ENCODE assay signal across 9 mouse cellular contexts in genomic region chr2:27552620-27553287, GRCm38 (mm10). TPM values are rescaled to one million over a fixed set of nuclear protein-coding genes. Genes with fewer than 3 reads are reported as not detected.
DNase-seq lines count a peak whose midpoint lies in the region; ATAC-seq lines count a peak whose summit lies in the region.
"Had no signal": no experiment of that assay in that cellular context is flagged by ENCODE, and none has a peak within 500 bp of the region (broad histone marks: within the 10 kb centered on the region; RNA-seq: fewer than 3 reads in every experiment).

No protein-coding gene starts in this region.

- H3K4me2 ChIP-seq in hindbrain, embryonic 13.5 days, result no peak overlapping the region
- H3K4me2 ChIP-seq in hindbrain, embryonic 14.5 days (replicated peaks), result no peak overlapping the region
- H3K4me2 ChIP-seq: embryonic facial prominence, embryonic 15.5 days had no signal

- no peaks in the 10 kb centered on the region for H3K9me3 ChIP-seq in hindbrain, embryonic 10.5 days
- H3K9me3 ChIP-seq in hindbrain, embryonic 13.5 days, result no peaks in the 10 kb centered on the region
- no peaks in the 10 kb centered on the region for H3K9me3 ChIP-seq in hindbrain, embryonic 14.5 days (ENCODE audit: control insufficient read depth, low read length)
- H3K9me3 ChIP-seq: embryonic facial prominence, embryonic 15.5 days had no signal

- no peak overlapping the region for H3K9ac ChIP-seq in hindbrain, embryonic 13.5 days
- no peak overlapping the region for H3K9ac ChIP-seq in hindbrain, embryonic 14.5 days
- H3K9ac ChIP-seq: embryonic facial prominence, embryonic 15.5 days had no signal

- DNase-seq in hindbrain, embryonic 10.5 days (ENCODE audit: low spot score), result peak; percentile 81
- DNase-seq in adrenal gland, adult (ENCODE audit: inconsistent age in 2 of 2, low spot score in 1 of 2), result peak; percentile 70 to 93
- peak; percentile 80 for DNase-seq in embryo, embryonic 9.5 days (ENCODE audit: extremely low spot score)
- DNase-seq in hindbrain, embryonic 14.5 days (ENCODE audit: low spot score), result peak; percentile 87
- DNase-seq in left cerebral cortex, postnatal 25 days (ENCODE audit: low spot score in 2 of 2), result peak; percentile 70 to 79
- peak; percentile 13 to 31 for DNase-seq in natural killer cell, adult 2 months (ENCODE audit: low spot score in 2 of 2)
- DNase-seq in thymus, postnatal 36 days, result peak; percentile 44 to 49

- H3K4me1 ChIP-seq in hindbrain, embryonic 10.5 days (replicated peaks), result 0 out of 2 replicates have a peak, but pooled peaks cover 12% of the 10 kb centered on the region
- H3K4me1 ChIP-seq in hindbrain, embryonic 13.5 days (replicated peaks), result 0 out of 2 replicates have a peak, but pooled peaks cover 5% of the 10 kb centered on the region
- no peaks in the 10 kb centered on the region for H3K4me1 ChIP-seq in hindbrain, embryonic 14.5 days (replicated peaks; ENCODE audit: control insufficient read depth, insufficient read depth, low read length)

- no peaks in the 10 kb centered on the region; the same call in 1 of the 2 replicates for H3K27me3 ChIP-seq in hindbrain, embryonic 10.5 days (ENCODE audit: insufficient read depth, poor library complexity, severe bottlenecking)
- H3K27me3 ChIP-seq in hindbrain, embryonic 13.5 days, result 0 out of 2 replicates have a peak, but pooled peaks cover 6% of the 10 kb centered on the region
- H3K27me3 ChIP-seq in hindbrain, embryonic 14.5 days (ENCODE audit: control insufficient read depth, insufficient read depth, low read length), result no peaks in the 10 kb centered on the region
- H3K27me3 ChIP-seq: embryonic facial prominence, embryonic 15.5 days had no signal

- no peak for ATAC-seq in hindbrain, embryonic 13.5 days (ENCODE audit: low FRiP score)
- no peak for ATAC-seq in hindbrain, embryonic 14.5 days (ENCODE audit: low FRiP score)

- 24% methylated on average over 7 of the region's 7 CpGs for WGBS in hindbrain, embryonic 10.5 days
- WGBS in hindbrain, embryonic 13.5 days, result 24% methylated on average over 7 of the region's 7 CpGs
- 25% methylated on average over 7 of the region's 7 CpGs for WGBS in hindbrain, embryonic 14.5 days

- no peak overlapping the region for H3K27ac ChIP-seq in hindbrain, embryonic 10.5 days
- H3K27ac ChIP-seq in hindbrain, embryonic 13.5 days, result no peak overlapping the region
- no peak overlapping the region for H3K27ac ChIP-seq in hindbrain, embryonic 14.5 days
- H3K27ac ChIP-seq: embryonic facial prominence, embryonic 15.5 days had no signal

- H3K4me3 ChIP-seq in hindbrain, embryonic 10.5 days, result no peak overlapping the region
- no peak overlapping the region for H3K4me3 ChIP-seq in hindbrain, embryonic 13.5 days
- H3K4me3 ChIP-seq in hindbrain, embryonic 14.5 days (replicated peaks; ENCODE audit: low read length), result no peak overlapping the region
- H3K4me3 ChIP-seq: embryonic facial prominence, embryonic 15.5 days had no signal

- no peaks in the 10 kb centered on the region for H3K36me3 ChIP-seq in hindbrain, embryonic 10.5 days
- no peaks in the 10 kb centered on the region for H3K36me3 ChIP-seq in hindbrain, embryonic 13.5 days
- no peaks in the 10 kb centered on the region for H3K36me3 ChIP-seq in hindbrain, embryonic 14.5 days (replicated peaks; ENCODE audit: control insufficient read depth, insufficient read depth)
- H3K36me3 ChIP-seq: embryonic facial prominence, embryonic 15.5 days had no signal

- intact Hi-C loops in left cerebral cortex, postnatal 25 days (cut with DNase I), result loop anchor here (1.0 to 5.0 kb wide), 3 partner anchors 213 to 870 kb away; no protein-coding TSS in a partner anchor

RNA-seq across cellular contexts. Expression of gene Wdr5, which starts 37.8 kb away (rescaled TPM):
- 63.2 and 76.8 TPM in 2 replicates for polyA plus RNA-seq in hindbrain, embryonic 10.5 days (2016; fragmentation: Nextera tagmentation; extraction: Ambion mirVana)
- polyA plus RNA-seq in hindbrain, embryonic 13.5 days (2015; fragmentation: Nextera tagmentation; extraction: Ambion mirVana), result 40.7 and 42.3 TPM in 2 replicates
- polyA plus RNA-seq in hindbrain, embryonic 14.5 days (2014; fragmentation: Nextera tagmentation; extraction: Ambion mirVana), result 39.1 and 42.1 TPM in 2 replicates
- 10 to 100 TPM; 25.8 to 28.4 TPM for total RNA-seq in left cerebral cortex, postnatal 25 days (2021)

RNA-seq across cellular contexts. Expression of gene Brd3, which starts 45.3 kb away (rescaled TPM):
- polyA plus RNA-seq in hindbrain, embryonic 10.5 days (2016; fragmentation: Nextera tagmentation; extraction: Ambion mirVana), result 145 and 149 TPM in 2 replicates
- polyA plus RNA-seq in hindbrain, embryonic 13.5 days (2015; fragmentation: Nextera tagmentation; extraction: Ambion mirVana), result 130 and 133 TPM in 2 replicates
- polyA plus RNA-seq in hindbrain, embryonic 14.5 days (2014; fragmentation: Nextera tagmentation; extraction: Ambion mirVana), result 132 and 134 TPM in 2 replicates
- 10 to 100 TPM; 47.3 to 52.9 TPM for total RNA-seq in left cerebral cortex, postnatal 25 days (2021)

Comparison
In these comparisons a context has a peak if more than half of its experiments do, and no peak if none do; other contexts are left out.
1. DNase-seq: peak in every context shown above with its lines; median percentile 87 in hindbrain, embryonic 14.5 days; 82 in adrenal gland, adult; 81 in hindbrain, embryonic 10.5 days; 80 in embryo, embryonic 9.5 days; 74 in left cerebral cortex, postnatal 25 days; 46 in thymus, postnatal 36 days; 22 in natural killer cell, adult 2 months.